Mouse (Mus musculus) MEL (cell line): ENCODE measurements around the gene F8. TPM values are rescaled to one million over a fixed set of nuclear protein-coding genes. Genes with fewer than 3 reads are reported as not detected.

Experiments
- DNase-seq: peaks from one replicate; pipeline ENCODE4 v3.0.0; 2011; ENCODE audit warnings: low read depth, low spot score
- H3K27ac ChIP-seq: 2 replicates; pipeline ENCODE4 v1.5.1; 2012; ENCODE audit warnings: low read depth, mild to moderate bottlenecking, control low read depth, low read length, moderate library complexity; ENCODE audit not compliant: control insufficient read depth
- H3K27me3 ChIP-seq, 2 experiments: fragments of 150-350 bp in 1 of 2; sonication (generic) in 1 of 2; 2 replicates each; pipeline ENCODE4 v1.6.1; 2012; ENCODE audit warnings: low read length in 2 of 2, mild to moderate bottlenecking in 2 of 2, improper control_type of control experiment in 1 of 2, moderate library complexity in 1 of 2; ENCODE audit not compliant: insufficient read depth in 2 of 2, control insufficient read depth in 1 of 2
- H3K36me3 ChIP-seq, 2 experiments: 2 replicates each; pipeline ENCODE4 v1.6.1; 2012 to 2014; ENCODE audit warnings: low read length in 2 of 2, improper control_type of control experiment in 1 of 2, inconsistent platforms in 1 of 2, mild to moderate bottlenecking in 1 of 2; ENCODE audit not compliant: insufficient read depth in 2 of 2, control insufficient read depth in 1 of 2
- H3K4me1 ChIP-seq, 2 experiments: fragments of 150-350 bp in 1 of 2; sonication (generic) in 1 of 2; 2 replicates each; pipeline ENCODE4 v1.6.1; 2012; ENCODE audit warnings: low read length in 2 of 2, improper control_type of control experiment in 1 of 2, mild to moderate bottlenecking in 1 of 2; ENCODE audit not compliant: insufficient read depth in 2 of 2, control insufficient read depth in 1 of 2
- H3K4me3 ChIP-seq, 2 experiments: fragments of 150-350 bp in 1 of 2; sonication (generic) in 1 of 2; 2 replicates each; pipeline ENCODE4 v1.5.1; 2012; ENCODE audit warnings: low read depth in 2 of 2, low read length in 2 of 2, mild to moderate bottlenecking in 2 of 2, moderate library complexity in 2 of 2, control low read depth in 1 of 2, improper control_type of control experiment in 1 of 2; ENCODE audit not compliant: control insufficient read depth in 1 of 2, insufficient read depth in 1 of 2
- H3K79me2 ChIP-seq: 2 replicates; pipeline ENCODE4 v1.6.1; 2012; ENCODE audit warnings: mild to moderate bottlenecking, low read length, moderate library complexity; ENCODE audit not compliant: control insufficient read depth, poor library complexity, insufficient read depth
- H3K9ac ChIP-seq: 2 replicates; pipeline ENCODE4 v1.6.1; 2012; ENCODE audit warnings: low read depth, mild to moderate bottlenecking, control low read depth, low read length, moderate library complexity; ENCODE audit not compliant: control insufficient read depth, poor library complexity, severe bottlenecking
- H3K9me3 ChIP-seq: fragments of 150-350 bp; sonication (generic); replicated peaks from 2 replicates; pipeline ENCODE4 v1.6.1; 2012; ENCODE audit warnings: mild to moderate bottlenecking, low read length, improper control_type of control experiment, moderate library complexity; ENCODE audit not compliant: insufficient read depth
- CHD1 ChIP-seq: IDR thresholded peaks from 2 replicates; pipeline ENCODE4 v1.6.1; 2012; ENCODE audit warnings: low read depth, mild to moderate bottlenecking, inconsistent platforms, low read length, improper control_type of control experiment
- CTCF ChIP-seq, 3 experiments: IDR thresholded peaks in 2 of 3; conservative IDR thresholded peaks in 1 of 3; 2 replicates each; pipeline ENCODE4 v1.5.1; 2011 to 2012; ENCODE audit warnings: low read length in 3 of 3, low read depth in 2 of 3, mild to moderate bottlenecking in 2 of 3, improper control_type of control experiment in 1 of 3, inconsistent platforms in 1 of 3, mixed read lengths in 1 of 3, moderate library complexity in 1 of 3; ENCODE audit not compliant: control insufficient read depth in 1 of 3, insufficient read depth in 1 of 3, poor library complexity in 1 of 3, severe bottlenecking in 1 of 3
- E2F4 ChIP-seq: IDR thresholded peaks from 2 replicates; pipeline ENCODE4 v1.6.1; 2011; ENCODE audit warnings: low read depth, low read length, improper control_type of control experiment, borderline replicate concordance
- ELF1 ChIP-seq: IDR thresholded peaks from 2 replicates; pipeline ENCODE4 v1.6.1; 2014; ENCODE audit warnings: low read depth, mild to moderate bottlenecking, inconsistent platforms, low read length, improper control_type of control experiment, moderate library complexity
- GABPA ChIP-seq: IDR thresholded peaks from 2 replicates; pipeline ENCODE4 v1.6.1; 2012; ENCODE audit warnings: low read depth, mild to moderate bottlenecking, inconsistent platforms, low read length, improper control_type of control experiment, moderate library complexity
- HCFC1 ChIP-seq: IDR thresholded peaks from 2 replicates; pipeline ENCODE4 v1.6.1; 2012; ENCODE audit warnings: low read depth, mild to moderate bottlenecking, inconsistent platforms, low read length, improper control_type of control experiment, moderate library complexity
- KAT2A ChIP-seq: conservative IDR thresholded peaks from 2 replicates; pipeline ENCODE4 v1.6.1; 2012; ENCODE audit warnings: low read depth, low read length, improper control_type of control experiment, inconsistent platforms
- MAFK ChIP-seq: IDR thresholded peaks from 2 replicates; pipeline ENCODE4 v1.6.1; 2011; ENCODE audit warnings: low read depth, mild to moderate bottlenecking, low read length, improper control_type of control experiment, borderline replicate concordance
- MAX ChIP-seq: IDR thresholded peaks from 2 replicates; pipeline ENCODE4 v1.6.1; 2011; ENCODE audit warnings: low read length, improper control_type of control experiment
- MXI1 ChIP-seq: IDR thresholded peaks from 2 replicates; pipeline ENCODE4 v1.6.1; 2011; ENCODE audit warnings: mild to moderate bottlenecking, low read depth, low read length, improper control_type of control experiment
- NRF1 ChIP-seq: IDR thresholded peaks from 2 replicates; pipeline ENCODE4 v1.6.1; 2014; ENCODE audit warnings: low read depth, mild to moderate bottlenecking, inconsistent platforms, low read length, improper control_type of control experiment, moderate library complexity; ENCODE audit not compliant: poor library complexity, insufficient read depth, severe bottlenecking
- POLR2AphosphoS5 ChIP-seq: IDR thresholded peaks from 2 replicates; pipeline ENCODE4 v1.6.1; 2012; ENCODE audit warnings: low read depth, borderline replicate concordance, mild to moderate bottlenecking, inconsistent platforms, low read length, moderate library complexity, mixed read lengths
- RCOR1 ChIP-seq: IDR thresholded peaks from 2 replicates; pipeline ENCODE4 v1.6.1; 2012; ENCODE audit warnings: low read depth, mild to moderate bottlenecking, inconsistent platforms, low read length, improper control_type of control experiment
- SIN3A ChIP-seq: IDR thresholded peaks from 2 replicates; pipeline ENCODE4 v1.6.1; 2012; ENCODE audit warnings: low read length, improper control_type of control experiment, inconsistent platforms
- SMC3 ChIP-seq: IDR thresholded peaks from 2 replicates; pipeline ENCODE4 v1.6.1; 2011; ENCODE audit warnings: low read depth, low read length, improper control_type of control experiment
- TCF12 ChIP-seq: IDR thresholded peaks from 2 replicates; pipeline ENCODE4 v1.6.1; 2014; ENCODE audit warnings: low read depth, mild to moderate bottlenecking, inconsistent platforms, low read length, improper control_type of control experiment, moderate library complexity
- UBTF ChIP-seq: IDR thresholded peaks from 2 replicates; pipeline ENCODE4 v1.6.1; 2012; ENCODE audit warnings: low read depth, mild to moderate bottlenecking, inconsistent platforms, low read length, improper control_type of control experiment, moderate library complexity, borderline replicate concordance; ENCODE audit not compliant: insufficient read depth
- USF1 ChIP-seq: IDR thresholded peaks from 2 replicates; pipeline ENCODE4 v1.6.1; 2014; ENCODE audit warnings: low read depth, mild to moderate bottlenecking, inconsistent platforms, low read length, improper control_type of control experiment, moderate library complexity
- USF2 ChIP-seq, 2 experiments: IDR thresholded peaks; 2 replicates each; pipeline ENCODE4 v1.6.1; 2011 to 2012; ENCODE audit warnings: improper control_type of control experiment in 2 of 2, low read length in 2 of 2, borderline replicate concordance in 1 of 2, inconsistent platforms in 1 of 2, low read depth in 1 of 2, mild to moderate bottlenecking in 1 of 2; ENCODE audit not compliant: insufficient read depth in 1 of 2
- ZC3H11A ChIP-seq: IDR thresholded peaks from 2 replicates; pipeline ENCODE4 v1.6.1; 2012; ENCODE audit warnings: low read depth, mild to moderate bottlenecking, inconsistent platforms, low read length, improper control_type of control experiment
- ZNF384 ChIP-seq: IDR thresholded peaks from 2 replicates; pipeline ENCODE4 v1.6.1; 2012; ENCODE audit warnings: low read depth, mild to moderate bottlenecking, inconsistent platforms, low read length, improper control_type of control experiment
- polyA plus RNA-seq, 2 experiments: library from polyadenylated mRNA; stranded (reverse) in 1 of 2; unstranded in 1 of 2; fragments of >175 nt in 1 of 2; fragments of >200 nt in 1 of 2; gene quantifications; 2 replicates each; pipeline versions ENCODE4 v1.2.1 to v1.2.4; 2012; ENCODE audit warnings: low replicate concordance in 2 of 2, low read depth in 1 of 2; ENCODE audit not compliant: insufficient read length in 2 of 2, insufficient read depth in 1 of 2, missing spikeins in 1 of 2
- total RNA-seq: library from RNA; depleted of rRNA; stranded (reverse); fragments of 300-350 nt; gene quantifications from 2 replicates; pipeline ENCODE4 v1.2.3, GENCODE M21; 2012

The F8 gene
- total and polyA plus RNA-seq, 3 experiments, result 0.65 to 0.67 TPM; not detected in 1

DNA sequence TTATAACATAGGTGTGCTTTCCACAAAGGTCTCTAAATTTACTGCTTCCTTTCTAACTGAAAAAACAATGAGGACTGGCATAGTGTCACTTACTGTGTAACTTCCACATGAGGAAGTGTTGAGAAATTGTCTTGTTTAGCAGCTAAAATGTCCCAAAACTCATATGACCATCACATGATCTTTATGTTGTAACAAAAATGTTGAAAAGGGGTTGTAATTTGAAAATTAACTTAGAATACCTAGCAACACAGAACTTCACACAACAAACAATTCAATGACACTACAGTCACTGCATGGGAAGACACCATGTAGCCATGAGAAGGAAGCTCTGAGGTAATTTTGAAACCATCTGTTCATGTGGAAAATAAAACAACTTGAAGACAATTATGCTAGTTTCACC lies 255.5 kb downstream of the F8 start:
- Histone ChIP-seq H3K79me2 (peaks cover 2% of the 10 kb centered on the region; the same call in 1 of the 2 replicates), H3K27ac (no peak overlapping the region), H3K9me3 (no peaks in the 10 kb centered on the region), H3K9ac (no peak overlapping the region), H3K4me1 (peaks cover 2 to 3% of the 10 kb centered on the region in 2 experiments; a peak in 3 of 4 replicates), H3K27me3 (no peaks in the 10 kb centered on the region), H3K4me3 (no peak overlapping the region), H3K36me3 (peaks cover 0 to 11% of the 10 kb centered on the region in 2 experiments; a peak in 2 of 4 replicates)
- DNase-seq, result no peak
- TF ChIP-seq SIN3A (no peak), SMC3 (no peak), MXI1 (no peak), CTCF (IDR thresholded peaks at IDR 0.05 in 2 of 3, conservative IDR thresholded peaks at IDR 0.05 in 1 of 3; ENCODE audit: control insufficient read depth in 1 of 3, insufficient read depth in 1 of 3, low read depth in 2 of 3, low read length in 3 of 3, poor library complexity in 1 of 3, severe bottlenecking in 1 of 3) (no peak), USF1 (no peak), KAT2A (no peak), RCOR1 (no peak), ZNF384 (no peak), POLR2AphosphoS5 (no peak), NRF1 (no peak), UBTF (no peak), CHD1 (no peak), ZC3H11A (no peak), USF2 (IDR thresholded peaks at IDR 0.05; ENCODE audit: borderline replicate concordance in 1 of 2, insufficient read depth in 1 of 2, low read depth in 1 of 2, low read length in 2 of 2) (no peak), HCFC1 (no peak), GABPA (no peak), ELF1 (no peak), E2F4 (no peak), MAFK (no peak)

DNA sequence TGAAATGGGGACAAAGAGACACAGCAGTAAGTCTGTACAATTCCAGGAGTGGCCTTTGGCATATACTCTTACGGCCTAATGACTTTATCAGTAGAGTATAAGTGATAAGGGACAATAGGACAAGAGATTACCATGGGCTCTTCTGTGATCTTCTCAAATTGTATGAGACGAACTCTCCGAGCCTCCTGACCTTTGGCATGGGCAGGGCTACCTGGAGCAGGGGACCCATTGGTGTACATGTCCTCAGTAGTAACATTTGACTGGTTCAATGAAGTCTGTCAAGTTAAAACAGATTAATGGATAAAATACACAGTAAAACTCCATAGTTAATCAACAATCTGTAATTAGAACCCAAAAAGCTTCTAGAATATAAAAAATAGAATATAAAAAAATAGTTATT lies 256.8 kb downstream of the F8 start:
- TF ChIP-seq MAX, result no peak
- no peak for TF ChIP-seq CHD1
- no peak for TF ChIP-seq SIN3A
- no peak for TF ChIP-seq RCOR1
- no peak for TF ChIP-seq MAFK
- TF ChIP-seq MXI1, result no peak
- TF ChIP-seq E2F4, result no peak
- TF ChIP-seq POLR2AphosphoS5, result no peak
- no peak for TF ChIP-seq TCF12
- H3K4me3 ChIP-seq, result no peak overlapping the region
- peaks cover 2 to 3% of the 10 kb centered on the region in 2 experiments; a peak in 3 of 4 replicates for H3K4me1 ChIP-seq
- peaks cover 0 to 11% of the 10 kb centered on the region in 2 experiments; a peak in 2 of 4 replicates for H3K36me3 ChIP-seq
- DNase-seq, result no peak
- H3K27ac ChIP-seq, result no peak overlapping the region
- H3K27me3 ChIP-seq, result no peaks in the 10 kb centered on the region
- H3K9me3 ChIP-seq, result no peaks in the 10 kb centered on the region
- H3K79me2 ChIP-seq, result peaks cover 2% of the 10 kb centered on the region; the same call in 1 of the 2 replicates
- no peak overlapping the region for H3K9ac ChIP-seq
